Mouse (Mus musculus): ENCODE measurements around the gene Fam189a1. TPM values are rescaled to one million over a fixed set of nuclear protein-coding genes. Genes with fewer than 3 reads are reported as not detected.
A peak's percentile ranks its signal among the peaks of the same experiment; 100 is the strongest.

The Fam189a1 gene
- polyA plus RNA-seq, 1 experiment, result 0.05 TPM

DNA sequence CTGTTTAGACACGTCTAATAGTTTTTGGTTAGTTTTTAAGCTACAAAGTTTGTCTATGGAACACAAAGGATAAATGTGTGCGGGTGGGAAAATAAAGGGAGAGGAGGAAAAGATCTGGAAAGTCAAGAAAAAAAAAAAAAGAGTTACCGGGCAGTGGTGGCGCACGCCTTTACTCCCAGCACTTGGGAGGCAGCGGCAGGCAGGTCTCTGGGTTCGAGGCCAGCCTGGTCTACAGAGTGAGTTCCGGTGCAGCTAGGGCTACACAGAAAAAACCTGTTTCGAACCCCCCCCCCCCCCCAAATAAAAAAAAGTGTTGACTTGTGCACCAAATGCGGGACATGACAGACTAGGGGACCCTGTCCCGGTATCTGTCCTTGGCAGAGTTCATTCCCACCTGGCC lies 283.1 kb downstream of the Fam189a1 start:
- TF ChIP-seq POLR2A (IDR thresholded peaks at IDR 0.05; ENCODE audit: low read depth, low read length) (no peak), CTCF (conservative IDR thresholded peaks at IDR 0.05; ENCODE audit: insufficient read depth, insufficient read length, low read depth, low read length) (no peak)
- Histone ChIP-seq H3K36me3 (ENCODE audit: control insufficient read depth, insufficient read depth, low read length) (no peaks in the 10 kb centered on the region), H3K4me3 (ENCODE audit: insufficient read depth, low read depth, low read length) (peak overlapping the region; percentile 29), H3K27ac (ENCODE audit: insufficient read depth, low read depth, low read length) (no peak overlapping the region), H3K27me3 (replicated peaks; ENCODE audit: control insufficient read depth, insufficient read depth, low read length) (no peaks in the 10 kb centered on the region), H3K4me1 (ENCODE audit: control insufficient read depth, insufficient read depth, low read length) (peaks cover 3% of the 10 kb centered on the region; the same call in 1 of the 2 replicates)
- no peak for DNase-seq
- WGBS, result 41% methylated on average over 11 of the region's 11 CpGs

DNA sequence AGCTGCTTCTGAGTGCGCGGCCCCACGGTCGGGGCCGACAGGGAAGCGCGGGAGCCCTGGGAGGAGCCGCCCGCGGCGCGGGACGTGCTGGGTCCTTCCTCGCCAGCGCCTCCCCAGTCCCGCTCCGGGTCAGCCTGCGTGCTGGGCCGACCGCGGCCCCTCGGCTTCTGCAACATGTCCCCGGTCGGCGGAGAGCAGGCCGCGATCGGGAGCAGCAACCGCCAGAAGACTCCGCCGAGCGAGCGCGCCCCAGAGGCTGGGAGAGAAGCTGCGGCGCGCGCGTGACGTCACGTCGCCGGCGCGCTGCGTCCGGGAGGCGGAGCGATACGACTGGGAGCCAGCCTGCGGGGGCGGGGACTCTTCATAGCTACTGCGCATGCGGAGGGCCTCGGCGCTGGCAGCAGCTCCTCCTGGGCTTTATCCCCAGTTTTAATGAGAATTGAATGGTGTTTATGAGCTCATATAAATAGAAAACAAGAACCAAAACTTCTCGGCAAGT lies 283.6 kb downstream of the Fam189a1 start, which contains the start of gene Nsmce3:
Gene Nsmce3 (minus strand): TSS at position 255 of the 499 bp plus-strand sequence.
- Histone ChIP-seq H3K4me1 (ENCODE audit: control insufficient read depth, insufficient read depth, low read length) (peaks cover 3% of the 10 kb centered on the region; the same call in 1 of the 2 replicates), H3K27ac (ENCODE audit: insufficient read depth, low read depth, low read length) (peak within 1 kb of the TSS; percentile 67), H3K36me3 (ENCODE audit: control insufficient read depth, insufficient read depth, low read length) (no peaks in the 10 kb centered on the region), H3K4me3 (ENCODE audit: insufficient read depth, low read depth, low read length) (peak within 1 kb of the TSS; percentile 97), H3K27me3 (replicated peaks; ENCODE audit: control insufficient read depth, insufficient read depth, low read length) (no peaks in the 10 kb centered on the region)
- DNase-seq, result peak; percentile 97
- TF ChIP-seq POLR2A (IDR thresholded peaks at IDR 0.05; ENCODE audit: low read depth, low read length), result peak; percentile 53
- no peak for TF ChIP-seq CTCF (conservative IDR thresholded peaks at IDR 0.05; ENCODE audit: insufficient read depth, insufficient read length, low read depth, low read length)
- WGBS, result under 1% methylated on average over 56 of the region's 57 CpGs

DNA sequence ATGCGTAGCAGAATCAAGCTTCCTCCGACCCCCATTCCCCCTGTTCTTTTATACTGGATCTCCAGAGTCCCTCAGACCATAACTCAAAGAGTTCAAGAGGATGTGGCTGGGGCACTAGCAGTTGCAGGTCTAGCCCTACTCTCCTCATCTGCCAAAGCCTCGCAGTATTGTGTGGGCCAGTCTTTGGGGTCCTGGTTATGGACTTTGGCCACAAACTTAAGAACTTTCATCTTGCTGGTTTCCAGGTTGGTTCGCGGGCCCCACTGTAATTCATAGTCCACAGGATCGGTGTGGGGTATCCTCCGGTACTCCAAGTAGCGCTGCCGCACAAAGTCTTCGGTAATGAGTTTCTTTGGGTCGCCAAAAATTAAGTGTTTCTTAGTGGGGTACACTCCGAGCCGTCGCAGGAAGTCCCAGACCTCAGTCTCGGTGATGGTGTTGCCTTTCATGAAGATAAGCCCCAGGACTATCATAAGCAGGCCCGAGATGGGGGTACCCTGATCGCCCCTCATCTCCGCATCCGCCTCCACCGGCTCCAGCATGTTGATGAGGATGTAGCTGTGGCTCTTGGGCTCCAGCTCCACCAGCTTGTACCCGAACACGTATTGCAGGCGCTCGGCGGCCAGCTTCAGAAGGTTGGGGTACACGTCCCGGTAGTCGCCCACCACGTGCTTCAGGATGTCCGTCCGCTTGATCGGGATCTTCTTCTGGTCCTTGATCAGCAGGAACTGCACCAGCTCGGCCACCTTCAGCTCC lies 284.2 kb downstream of the Fam189a1 start:
- Histone ChIP-seq H3K4me3 (ENCODE audit: insufficient read depth, low read depth, low read length) (peak overlapping the region; percentile 97), H3K36me3 (ENCODE audit: control insufficient read depth, insufficient read depth, low read length) (no peaks in the 10 kb centered on the region), H3K27me3 (replicated peaks; ENCODE audit: control insufficient read depth, insufficient read depth, low read length) (no peaks in the 10 kb centered on the region), H3K4me1 (ENCODE audit: control insufficient read depth, insufficient read depth, low read length) (peaks cover 3% of the 10 kb centered on the region; the same call in 1 of the 2 replicates), H3K27ac (ENCODE audit: insufficient read depth, low read depth, low read length) (peak overlapping the region; percentile 67)
- TF ChIP-seq CTCF (conservative IDR thresholded peaks at IDR 0.05; ENCODE audit: insufficient read depth, insufficient read length, low read depth, low read length) (no peak), POLR2A (IDR thresholded peaks at IDR 0.05; ENCODE audit: low read depth, low read length) (no peak)
- DNase-seq, result no peak
- WGBS, result 2% methylated on average over 33 of the region's 33 CpGs

- WGBS, result 79% methylated on average over 6 of the region's 6 CpGs
- no peak for DNase-seq
- peaks cover 3% of the 10 kb centered on the region; the same call in 1 of the 2 replicates for H3K4me1 ChIP-seq (ENCODE audit: control insufficient read depth, insufficient read depth, low read length)
- no peaks in the 10 kb centered on the region for H3K27me3 ChIP-seq (replicated peaks; ENCODE audit: control insufficient read depth, insufficient read depth, low read length)
- H3K4me3 ChIP-seq (ENCODE audit: insufficient read depth, low read depth, low read length), result no peak overlapping the region
- TF ChIP-seq POLR2A (IDR thresholded peaks at IDR 0.05; ENCODE audit: low read depth, low read length) (no peak), CTCF (conservative IDR thresholded peaks at IDR 0.05; ENCODE audit: insufficient read depth, insufficient read length, low read depth, low read length) (no peak)
- H3K27ac ChIP-seq (ENCODE audit: insufficient read depth, low read depth, low read length), result no peak overlapping the region
- no peaks in the 10 kb centered on the region for H3K36me3 ChIP-seq (ENCODE audit: control insufficient read depth, insufficient read depth, low read length)
These were observed 286.8 kb downstream of the Fam189a1 start for GRCm38 (mm10) chr7:64869549-64870065.

GRCm38 (mm10) chr7:64863538-64863937 lies 292.8 kb downstream of the Fam189a1 start:
- 84% methylated on average over 3 of the region's 3 CpGs for WGBS
- H3K27me3 ChIP-seq (replicated peaks; ENCODE audit: control insufficient read depth, insufficient read depth, low read length), result no peaks in the 10 kb centered on the region
- H3K4me3 ChIP-seq (ENCODE audit: insufficient read depth, low read depth, low read length), result no peak overlapping the region
- no peaks in the 10 kb centered on the region for H3K36me3 ChIP-seq (ENCODE audit: control insufficient read depth, insufficient read depth, low read length)
- H3K4me1 ChIP-seq (ENCODE audit: control insufficient read depth, insufficient read depth, low read length), result no peaks in the 10 kb centered on the region
- no peak overlapping the region for H3K27ac ChIP-seq (ENCODE audit: insufficient read depth, low read depth, low read length)
- DNase-seq, result no peak
- no peak for TF ChIP-seq CTCF (conservative IDR thresholded peaks at IDR 0.05; ENCODE audit: insufficient read depth, insufficient read length, low read depth, low read length)
- TF ChIP-seq POLR2A (IDR thresholded peaks at IDR 0.05; ENCODE audit: low read depth, low read length), result no peak

DNA sequence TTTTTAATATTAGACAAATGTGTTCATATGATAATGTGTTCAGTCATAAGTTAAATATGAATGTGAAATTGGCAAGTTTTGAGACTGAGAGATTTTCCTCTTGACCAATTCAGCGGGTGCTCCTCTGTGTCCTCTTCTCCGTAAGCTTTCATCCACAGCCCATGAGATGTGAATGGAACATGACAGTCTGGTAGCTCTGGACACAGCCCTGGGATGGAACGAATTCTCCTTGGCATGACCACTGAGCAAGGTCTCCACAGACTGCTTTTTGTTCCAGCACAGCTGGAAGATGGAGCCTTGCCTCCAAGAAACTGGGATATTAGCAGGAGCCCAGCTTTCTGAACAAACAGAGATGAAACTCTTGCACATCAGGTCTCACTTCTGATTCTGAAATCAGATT lies 293.4 kb downstream of the Fam189a1 start:
- Histone ChIP-seq H3K27me3 (replicated peaks; ENCODE audit: control insufficient read depth, insufficient read depth, low read length) (no peaks in the 10 kb centered on the region), H3K27ac (ENCODE audit: insufficient read depth, low read depth, low read length) (no peak overlapping the region), H3K4me1 (ENCODE audit: control insufficient read depth, insufficient read depth, low read length) (no peaks in the 10 kb centered on the region), H3K4me3 (ENCODE audit: insufficient read depth, low read depth, low read length) (no peak overlapping the region), H3K36me3 (ENCODE audit: control insufficient read depth, insufficient read depth, low read length) (no peaks in the 10 kb centered on the region)
- no peak for TF ChIP-seq POLR2A (IDR thresholded peaks at IDR 0.05; ENCODE audit: low read depth, low read length)
- no peak for TF ChIP-seq CTCF (conservative IDR thresholded peaks at IDR 0.05; ENCODE audit: insufficient read depth, insufficient read length, low read depth, low read length)
- DNase-seq, result no peak
- WGBS, result 82% methylated on average over 3 of the region's 3 CpGs

GRCm38 (mm10) chr7:64856526-64857082 lies 299.8 kb downstream of the Fam189a1 start:
- Histone ChIP-seq H3K4me1 (ENCODE audit: control insufficient read depth, insufficient read depth, low read length) (no peaks in the 10 kb centered on the region), H3K27ac (ENCODE audit: insufficient read depth, low read depth, low read length) (no peak overlapping the region), H3K4me3 (ENCODE audit: insufficient read depth, low read depth, low read length) (no peak overlapping the region), H3K27me3 (replicated peaks; ENCODE audit: control insufficient read depth, insufficient read depth, low read length) (no peaks in the 10 kb centered on the region), H3K36me3 (ENCODE audit: control insufficient read depth, insufficient read depth, low read length) (no peaks in the 10 kb centered on the region)
- TF ChIP-seq POLR2A (IDR thresholded peaks at IDR 0.05; ENCODE audit: low read depth, low read length) (no peak), CTCF (conservative IDR thresholded peaks at IDR 0.05; ENCODE audit: insufficient read depth, insufficient read length, low read depth, low read length) (no peak)
- WGBS, result 81% methylated on average over 12 of the region's 12 CpGs
- no peak for DNase-seq

Measured in kidney, adult 2 months (tissue).